Mouse (Mus musculus) cerebellum, adult 2 months (tissue): ENCODE measurements around the gene Ccdc61. TPM values are rescaled to one million over a fixed set of nuclear protein-coding genes. Genes with fewer than 3 reads are reported as not detected.

ENCODE experiments used
- DNase-seq, 2 experiments: peaks; one replicate each; pipeline ENCODE4 v3.0.0; 2021
- H3K27ac ChIP-seq: fragments of 200-500 bp; 2 replicates; pipeline ENCODE4 v1.5.1; 2012; ENCODE audit warnings: low read length, control low read depth, inconsistent platforms; ENCODE audit not compliant: insufficient read depth
- H3K27me3 ChIP-seq: fragments of 200-500 bp; 2 replicates; pipeline ENCODE4 v1.6.1; 2012; ENCODE audit warnings: inconsistent platforms, mild to moderate bottlenecking, low read length, moderate library complexity; ENCODE audit not compliant: control insufficient read depth, insufficient read depth
- H3K4me1 ChIP-seq: fragments of 200-500 bp; 2 replicates; pipeline ENCODE4 v1.6.1; 2011; ENCODE audit warnings: low read length; ENCODE audit not compliant: control insufficient read depth, insufficient read depth
- H3K4me3 ChIP-seq: fragments of 200-500 bp; replicated peaks from 2 replicates; pipeline ENCODE3; 2011; ENCODE audit warnings: mild to moderate bottlenecking, low read depth, low read length, control low read depth; ENCODE audit not compliant: insufficient read depth
- CTCF ChIP-seq: fragments of 200-500 bp; IDR thresholded peaks from 2 replicates; pipeline ENCODE4 v1.5.1; 2011; ENCODE audit warnings: low read depth, mild to moderate bottlenecking, control low read depth, low read length, moderate library complexity, borderline replicate concordance; ENCODE audit not compliant: insufficient read depth
- POLR2A ChIP-seq: fragments of 200-500 bp; IDR thresholded peaks from 2 replicates; pipeline ENCODE4 v1.6.1; 2011; ENCODE audit warnings: low read length, control low read depth, borderline replicate concordance; ENCODE audit not compliant: insufficient read depth
- WGBS: fragments of 180-500 bp; shearing (Covaris S2); methylation state at CpG from one replicate; pipeline ENCODE4 v1.1.7; 2018; 5-methylcytosine and 5-hydroxymethylcytosine counted together
- polyA plus RNA-seq: library from polyadenylated mRNA; depleted of rRNA; stranded (reverse); fragments of >200 nt; gene quantifications from 2 replicates; pipeline ENCODE4 v1.2.3, GENCODE M21; 2012; rRNA removed

The Ccdc61 gene
- polyA plus RNA-seq = 16.3 and 17.6 TPM in 2 replicates

DNA sequence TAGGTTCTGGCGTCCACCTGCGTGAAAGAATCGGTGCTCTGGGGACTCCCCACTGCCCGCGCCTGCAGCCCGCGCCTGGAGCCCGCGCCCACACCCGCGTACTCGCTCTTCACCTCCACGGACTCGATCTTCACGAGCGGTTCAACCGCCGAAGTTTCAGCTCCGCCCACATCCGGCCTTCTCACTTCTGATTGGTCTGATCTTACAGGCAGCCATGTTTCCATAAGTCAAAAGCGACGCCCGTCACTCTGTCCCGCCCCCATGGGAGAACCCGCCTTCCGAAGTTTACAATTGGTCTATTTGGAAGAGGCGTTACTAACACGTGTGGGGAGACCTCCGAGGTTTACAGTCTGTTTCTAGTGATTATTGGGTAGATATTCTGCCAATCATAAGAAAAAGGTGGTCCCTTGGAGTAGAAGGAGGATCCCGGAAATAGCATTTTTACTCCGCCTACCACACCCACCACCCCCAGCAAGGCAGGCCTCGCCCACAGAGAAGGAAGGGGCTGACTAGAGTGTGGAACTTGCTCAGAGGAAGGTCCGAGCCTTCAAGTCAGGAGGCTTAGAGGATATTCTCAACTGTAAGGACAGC is at the start of gene Ccdc61:
Gene Ccdc61, minus strand, starts transcription at position 175 of the 591 bp plus-strand sequence.
- no peak within 1 kb of the TSS for H3K27ac ChIP-seq
- under 1% methylated on average over 33 of the region's 33 CpGs for WGBS

DNA sequence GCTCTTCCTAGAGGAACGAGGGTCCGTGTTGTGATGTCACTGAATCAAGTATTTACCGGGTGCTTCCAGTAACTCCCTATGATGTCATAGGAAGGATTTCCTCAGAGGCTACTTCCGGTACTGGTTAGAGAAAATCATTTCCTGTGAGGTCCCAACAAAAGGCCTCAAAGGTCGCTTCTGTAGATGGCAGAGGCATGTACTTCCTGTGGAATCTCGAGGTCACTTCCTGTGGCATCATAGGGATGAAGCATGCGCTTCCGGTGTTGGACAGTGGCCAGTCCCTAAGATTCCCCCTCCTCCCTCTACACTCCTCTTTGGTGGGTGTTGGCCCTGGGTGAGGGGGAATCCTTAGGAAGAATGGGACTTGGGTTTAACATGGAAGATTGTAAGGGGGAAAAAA is 49.2 kb upstream of the Ccdc61 start:
- 67% methylated on average over 8 of the region's 8 CpGs for WGBS
- no peak for DNase-seq
- peaks cover 8% of the 10 kb centered on the region for H3K4me1 ChIP-seq
- no peak overlapping the region for H3K27ac ChIP-seq
- TF ChIP-seq CTCF (no peak), POLR2A (no peak)
- H3K4me3 ChIP-seq = no peak overlapping the region
- H3K27me3 ChIP-seq = no peaks in the 10 kb centered on the region

More for the DNA sequence above, at the start of gene Ccdc61:
- H3K27me3 ChIP-seq = no peaks in the 10 kb centered on the region
- H3K4me3 ChIP-seq = peak within 1 kb of the TSS; percentile 81
- peak; percentile 97 for DNase-seq
- peaks cover 4% of the 10 kb centered on the region; the same call in 1 of the 2 replicates for H3K4me1 ChIP-seq
- TF ChIP-seq CTCF (no peak), POLR2A (peak; percentile 42; the same call in 1 of the 2 replicates)

DNA sequence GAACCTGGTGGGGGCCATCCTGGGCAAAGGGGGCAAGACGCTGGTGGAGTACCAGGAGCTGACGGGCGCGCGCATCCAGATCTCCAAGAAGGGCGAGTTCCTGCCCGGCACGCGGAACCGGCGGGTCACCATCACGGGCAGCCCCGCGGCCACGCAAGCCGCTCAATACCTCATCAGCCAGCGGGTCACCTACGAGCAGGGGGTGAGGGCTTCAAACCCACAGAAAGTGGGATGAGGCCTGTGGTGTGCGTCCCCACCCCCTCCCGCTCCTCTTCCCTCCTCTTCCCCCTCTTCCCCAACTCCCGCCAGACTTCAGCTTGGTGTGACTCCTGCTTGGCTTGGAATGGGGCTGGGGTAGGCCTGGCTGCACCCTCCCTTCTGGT is 48.2 kb upstream of the Ccdc61 start:
- Histone ChIP-seq H3K4me1 (peaks cover 8% of the 10 kb centered on the region), H3K27me3 (no peaks in the 10 kb centered on the region), H3K4me3 (peak overlapping the region; percentile 60), H3K27ac (peak overlapping the region; percentile 47)
- WGBS = 3% methylated on average over 21 of the region's 21 CpGs
- TF ChIP-seq POLR2A (no peak), CTCF (no peak)
- peak in 1 of 2 experiments; percentile 51 for DNase-seq

DNA sequence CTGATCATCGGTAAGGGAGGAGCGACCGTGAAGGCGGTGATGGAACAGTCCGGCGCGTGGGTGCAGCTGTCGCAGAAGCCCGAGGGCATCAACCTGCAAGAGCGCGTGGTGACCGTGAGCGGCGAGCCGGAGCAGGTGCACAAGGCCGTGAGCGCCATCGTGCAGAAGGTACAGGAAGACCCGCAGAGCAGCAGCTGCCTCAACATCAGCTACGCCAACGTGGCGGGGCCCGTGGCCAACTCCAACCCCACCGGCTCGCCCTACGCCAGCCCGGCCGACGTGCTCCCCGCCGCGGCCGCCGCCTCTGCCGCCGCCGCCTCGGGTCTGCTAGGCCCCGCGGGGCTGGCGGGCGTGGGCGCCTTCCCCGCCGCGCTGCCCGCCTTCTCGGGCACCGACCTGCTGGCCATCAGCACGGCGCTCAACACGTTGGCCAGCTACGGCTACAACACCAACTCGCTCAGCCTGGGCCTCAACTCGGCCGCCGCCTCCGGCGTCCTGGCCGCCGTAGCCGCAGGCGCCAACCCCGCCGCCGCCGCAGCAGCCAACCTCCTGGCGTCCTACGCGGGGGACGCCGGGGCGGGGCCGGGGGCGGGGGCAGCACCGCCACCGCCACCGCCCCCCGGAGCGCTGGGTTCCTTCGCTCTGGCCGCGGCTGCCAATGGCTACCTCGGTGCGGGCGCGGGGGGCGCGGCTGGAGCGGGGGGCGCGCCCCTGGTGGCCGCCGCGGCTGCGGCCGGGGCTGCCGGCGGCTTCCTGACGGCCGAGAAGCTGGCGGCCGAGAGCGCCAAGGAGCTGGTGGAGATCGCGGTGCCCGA is 47.6 kb upstream of the Ccdc61 start:
- Histone ChIP-seq H3K4me3 (peak overlapping the region; percentile 60), H3K27me3 (no peaks in the 10 kb centered on the region), H3K27ac (peak overlapping the region; percentile 47), H3K4me1 (peaks cover 8% of the 10 kb centered on the region)
- WGBS = 1% methylated on average over 99 of the region's 107 CpGs
- peak; percentile 78 to 80 for DNase-seq
- TF ChIP-seq POLR2A = 0 out of 2 replicates have a peak, but pooled peaks have one; percentile 16
- TF ChIP-seq CTCF = no peak; the same call in 1 of the 2 replicates

DNA sequence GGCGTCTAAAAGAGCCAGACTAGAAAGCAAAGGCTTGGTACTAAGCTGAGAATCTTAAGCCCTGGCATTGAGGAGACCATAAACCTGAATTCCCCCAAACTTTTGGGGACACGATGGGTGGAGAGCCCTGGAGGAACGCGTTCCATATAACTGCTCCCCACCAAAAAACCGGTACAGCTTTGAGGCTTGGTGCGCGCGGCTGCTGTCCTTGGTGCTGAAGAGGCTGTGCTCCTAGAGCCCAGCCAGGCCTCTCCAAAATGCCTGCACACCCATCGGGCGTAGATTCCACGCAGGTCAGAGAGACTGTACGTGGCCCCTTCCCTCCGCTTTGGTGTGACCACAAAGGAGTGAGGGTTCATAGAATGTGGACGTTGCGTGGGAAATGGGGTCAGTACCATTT is 41.2 kb upstream of the Ccdc61 start:
- 57% methylated on average over 15 of the region's 15 CpGs for WGBS
- DNase-seq = no peak
- TF ChIP-seq POLR2A (no peak), CTCF (no peak)

DNA sequence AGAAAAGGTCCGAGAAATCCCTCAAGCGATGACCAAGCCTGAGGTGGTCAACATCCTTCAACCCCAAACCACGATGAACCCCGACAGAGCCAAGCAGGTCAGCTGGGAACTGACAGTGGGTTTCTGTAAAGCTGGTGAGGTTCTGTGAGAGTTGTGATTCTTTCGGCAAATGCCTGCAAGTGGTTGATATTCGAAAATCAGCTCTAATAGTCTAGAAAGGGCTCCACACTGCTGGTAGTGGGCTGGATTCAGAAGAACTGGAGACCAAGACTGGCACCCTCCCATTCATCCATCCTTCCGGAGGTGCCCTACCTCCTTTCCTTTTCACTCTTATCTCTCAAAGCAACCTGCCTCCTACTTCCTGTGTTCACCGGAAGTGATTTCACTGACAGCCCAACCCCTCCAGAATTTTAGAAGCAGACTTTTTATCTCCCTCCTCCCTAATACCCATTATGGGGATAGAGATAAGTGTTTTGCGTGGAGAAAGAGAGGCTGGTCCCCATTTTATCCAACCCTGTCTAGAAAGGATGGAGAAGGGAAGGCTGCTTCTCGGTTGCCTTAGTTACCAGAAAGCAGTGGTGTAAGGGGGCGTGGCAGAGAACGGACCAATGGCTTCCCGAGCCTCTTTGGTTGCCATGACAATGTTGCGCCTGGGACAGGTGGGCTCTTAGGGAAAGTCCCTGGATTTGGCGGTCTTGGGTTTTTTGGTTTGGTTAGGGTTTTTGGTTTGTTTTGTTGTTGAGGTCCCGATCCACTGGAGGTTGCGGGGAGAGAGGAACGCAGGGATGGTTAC is 40.5 kb upstream of the Ccdc61 start:
- 38% methylated on average over 18 of the region's 18 CpGs for WGBS
- H3K4me3 ChIP-seq = no peak overlapping the region

More for the DNA sequence above, 41.2 kb upstream of the Ccdc61 start:
- Histone ChIP-seq H3K27ac (no peak overlapping the region), H3K4me3 (no peak overlapping the region), H3K27me3 (no peaks in the 10 kb centered on the region), H3K4me1 (peaks cover 10% of the 10 kb centered on the region; the same call in 1 of the 2 replicates)

DNA sequence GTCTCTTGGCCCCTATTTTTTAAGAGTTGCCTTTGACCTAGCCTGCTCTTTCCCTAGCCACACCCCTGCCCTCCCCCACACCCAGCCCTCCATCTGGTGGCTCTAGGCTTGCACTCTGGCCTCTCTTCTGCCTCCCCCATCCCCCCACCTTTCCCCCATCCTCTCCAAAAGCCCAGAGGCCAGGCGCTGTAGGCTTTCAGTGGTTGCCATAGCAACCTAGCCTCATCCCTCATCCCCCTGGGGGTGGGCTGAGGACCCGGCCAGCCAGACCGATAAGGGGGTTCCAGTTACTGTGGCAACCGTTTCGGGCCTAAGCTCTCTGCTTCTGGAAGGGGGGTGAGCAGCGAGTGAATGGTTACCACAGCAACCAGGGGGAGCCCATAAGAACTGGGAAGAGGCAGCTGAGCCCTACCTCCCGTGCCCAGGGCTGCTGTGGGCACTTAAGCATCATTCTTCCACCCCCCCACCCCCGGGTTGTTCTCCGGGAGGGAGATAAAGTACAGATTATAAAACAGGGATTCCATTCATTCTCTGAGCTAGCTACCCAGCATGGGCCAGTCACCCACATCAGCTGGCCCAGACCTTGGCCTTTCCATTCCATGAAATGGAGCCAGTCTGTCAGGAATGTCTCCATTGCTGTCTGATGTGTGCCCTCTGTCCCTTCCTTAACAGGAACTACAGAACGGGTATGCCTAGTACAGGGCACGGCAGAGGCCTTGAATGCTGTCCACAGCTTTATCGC is 39.7 kb upstream of the Ccdc61 start:
- TF ChIP-seq POLR2A (no peak), CTCF (no peak)
- H3K4me1 ChIP-seq = peaks cover 10% of the 10 kb centered on the region; the same call in 1 of the 2 replicates
- DNase-seq = no peak
- no peaks in the 10 kb centered on the region for H3K27me3 ChIP-seq
- H3K27ac ChIP-seq = no peak overlapping the region
- H3K4me3 ChIP-seq = no peak overlapping the region
- 27% methylated on average over 12 of the region's 12 CpGs for WGBS

More for the DNA sequence above, 40.5 kb upstream of the Ccdc61 start:
- TF ChIP-seq CTCF (no peak), POLR2A (no peak)
- Histone ChIP-seq H3K4me1 (peaks cover 10% of the 10 kb centered on the region; the same call in 1 of the 2 replicates), H3K27me3 (no peaks in the 10 kb centered on the region), H3K27ac (no peak overlapping the region)
- no peak for DNase-seq
